Mouse (Mus musculus): ENCODE measurements around the gene Apof. TPM values are rescaled to one million over a fixed set of nuclear protein-coding genes. Genes with fewer than 3 reads are reported as not detected.

The Apof gene
- total RNA-seq, 2 experiments from 2014 or later, result not detected

DNA sequence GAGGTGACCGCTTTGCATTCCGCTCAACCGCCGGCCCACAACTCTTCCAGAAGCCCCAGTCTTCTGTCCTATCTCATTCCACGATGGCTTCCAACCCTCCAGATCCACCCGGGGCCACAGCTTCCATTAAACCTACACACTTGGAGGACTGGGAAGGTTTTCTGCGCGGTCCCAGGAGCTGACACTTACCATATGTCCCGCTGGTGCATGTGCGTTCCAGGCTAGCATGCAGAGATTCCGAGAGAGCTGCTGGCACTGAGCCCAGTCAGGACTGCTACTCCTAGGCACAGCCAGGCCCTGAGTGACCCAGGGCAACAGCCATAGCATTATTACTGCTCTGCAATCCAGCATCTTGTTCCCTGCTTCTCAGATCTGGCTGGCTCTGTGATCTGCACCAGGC lies 29.2 kb downstream of the Apof start:
- DNase-seq (ENCODE audit: low spot score in 2 of 2), result no peak

- DNase-seq (ENCODE audit: low spot score in 2 of 2), result no peak
Observed at GRCm38 (mm10) chr10:128298243-128298642, 29.8 kb downstream of the Apof start.

GRCm38 (mm10) chr10:128298702-128299171 lies 30.3 kb downstream of the Apof start, which contains the start of gene Il23a:
Gene Il23a, minus strand, starts transcription at chr10:128298752.
- DNase-seq (ENCODE audit: low spot score in 2 of 2), result no peak

DNA sequence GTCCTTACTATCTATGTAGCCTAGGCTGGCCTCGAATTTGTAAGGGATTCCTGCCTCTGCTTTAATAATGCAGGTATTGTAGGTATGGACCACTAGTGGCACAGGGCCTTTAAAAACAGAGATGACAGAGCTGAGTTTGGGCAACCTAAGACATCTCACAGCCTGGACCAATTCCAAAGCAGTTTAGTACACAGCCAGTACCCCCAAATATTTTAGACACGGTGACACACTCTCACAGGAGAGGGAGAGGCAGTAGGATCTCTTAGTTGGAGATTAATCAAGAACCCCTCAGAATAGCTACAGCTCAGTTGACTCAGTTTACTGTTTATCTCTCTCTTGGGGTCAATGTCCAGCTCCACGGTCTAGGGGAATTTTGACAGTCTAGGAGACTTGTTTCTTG lies 33.9 kb downstream of the Apof start:
- DNase-seq (ENCODE audit: low spot score in 2 of 2), result no peak

DNA sequence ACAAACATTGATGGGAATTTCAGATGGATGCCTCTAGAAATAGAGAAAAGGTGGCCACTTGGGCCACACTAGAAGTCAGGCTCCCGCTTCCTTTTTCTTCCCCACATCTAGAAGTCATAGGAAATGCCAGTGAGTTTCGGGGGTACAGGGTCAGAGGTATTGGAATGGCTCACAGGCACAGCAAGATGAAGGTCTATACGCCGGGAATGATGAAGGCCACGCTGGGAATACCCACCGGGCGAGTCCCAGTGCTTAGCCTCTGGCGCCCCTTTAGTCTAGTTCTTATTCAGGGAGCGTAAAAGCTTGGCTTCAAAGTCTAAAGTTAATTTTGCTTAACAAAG lies 34.3 kb downstream of the Apof start:
- DNase-seq (ENCODE audit: low spot score in 2 of 2), result no peak

GRCm38 (mm10) chr10:128303126-128304021 lies 34.9 kb downstream of the Apof start, which contains the start of gene Pan2:
Gene Pan2, plus strand, starts transcription at chr10:128303335.
- peak; percentile 99 to 100 for DNase-seq (ENCODE audit: low spot score in 2 of 2)

- no peak for DNase-seq (ENCODE audit: low spot score in 2 of 2)
Observed at GRCm38 (mm10) chr10:128309654-128310053, 41.2 kb downstream of the Apof start.

DNA sequence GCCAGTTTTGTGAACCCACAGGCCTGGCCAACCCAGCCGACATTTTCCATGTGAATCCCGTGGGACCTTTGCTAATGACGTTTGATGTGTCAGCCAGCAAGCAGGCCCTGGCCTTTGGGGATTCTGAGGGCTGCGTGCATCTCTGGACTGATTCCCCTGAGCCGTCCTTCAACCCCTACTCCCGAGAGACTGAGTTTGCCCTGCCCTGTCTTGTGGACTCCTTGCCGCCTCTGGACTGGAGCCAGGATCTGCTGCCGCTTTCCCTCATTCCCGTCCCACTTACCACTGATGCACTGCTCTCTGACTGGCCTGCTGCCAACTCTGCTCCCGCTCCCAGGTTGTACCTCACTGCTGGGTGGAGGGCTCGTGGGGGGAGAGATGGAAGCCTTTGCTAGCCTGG lies 41.7 kb downstream of the Apof start:
- peak in 1 of 2 experiments; percentile 21 for DNase-seq (ENCODE audit: low spot score in 2 of 2)

- no peak for DNase-seq (ENCODE audit: low spot score in 2 of 2)
Observed at GRCm38 (mm10) chr10:128310902-128311301, 42.4 kb downstream of the Apof start.

- no peak for DNase-seq (ENCODE audit: low spot score in 2 of 2)
Observed at GRCm38 (mm10) chr10:128315578-128315977, 47.1 kb downstream of the Apof start.

Other genes starting within 250 kb of the Apof start
- 100 to 1,000 TPM; 337 to 359 TPM for gene Naca, start 233.1 kb upstream of the Apof start, total RNA-seq (2021)
- 100 to 1,000 TPM; 137 to 142 TPM for gene Ptges3, start 209.7 kb upstream of the Apof start, total RNA-seq (2021)
- 1,000 to 10,000 TPM; 1,718 to 1,797 TPM for gene Atp5b, start 185.4 kb upstream of the Apof start, total RNA-seq (2021)
- 10 to 100 TPM; 40.3 to 40.4 TPM for gene Baz2a, start 177.1 kb upstream of the Apof start, total RNA-seq (2021)
- gene Rbms2, start 88.4 kb upstream of the Apof start, total RNA-seq (2021), result 10 to 100 TPM; 14.9 to 15.4 TPM
- 10 to 100 TPM; 33.0 to 39.9 TPM for gene Gls2, start 74.2 kb upstream of the Apof start, total RNA-seq (2021)
- 10 to 100 TPM; 10.4 to 10.8 TPM for gene Spryd4, start 56.9 kb upstream of the Apof start, total RNA-seq (2021)
- not detected for gene Mip, start 42.8 kb upstream of the Apof start, total RNA-seq (2021)
- 1 to 10 TPM; 7.0 to 9.2 TPM for gene Timeless, start 36.6 kb upstream of the Apof start, total RNA-seq (2021)
- not detected for gene Apon, start 14.6 kb upstream of the Apof start, total RNA-seq (2021)
- gene Stat2, start 1.9 kb downstream of the Apof start, total RNA-seq (2021), result 10 to 100 TPM; 28.2 to 29.9 TPM
- gene Il23a, start 30.1 kb downstream of the Apof start, total RNA-seq (2021), result not detected
- 10 to 100 TPM; 12.7 to 15.2 TPM for gene Pan2, start 34.7 kb downstream of the Apof start, total RNA-seq (2021)
- gene Cnpy2, start 53.8 kb downstream of the Apof start, total RNA-seq (2021), result 10 to 100 TPM; 65.8 to 68.7 TPM
- 100 to 1,000 TPM; 222 to 232 TPM for gene Cs, start 69.1 kb downstream of the Apof start, total RNA-seq (2021)
- gene Coq10a, start 100.3 kb downstream of the Apof start, total RNA-seq (2021), result 10 to 100 TPM; 58.5 to 60.4 TPM
- gene Ankrd52, start 108.4 kb downstream of the Apof start, total RNA-seq (2021), result 10 to 100 TPM; 51.0 to 52.2 TPM
- not detected for gene Slc39a5, start 132.6 kb downstream of the Apof start, total RNA-seq (2021)
- 10 to 100 TPM; 81.2 to 85.5 TPM for gene Nabp2, start 142.8 kb downstream of the Apof start, total RNA-seq (2021)
- gene Rnf41, start 143.0 kb downstream of the Apof start, total RNA-seq (2021), result 10 to 100 TPM; 78.9 to 81.5 TPM
- gene Smarcc2, start 190.6 kb downstream of the Apof start, total RNA-seq (2021), result 100 to 1,000 TPM; 265 to 267 TPM
- gene Myl6, start 225.5 kb downstream of the Apof start, total RNA-seq (2021), result 100 to 1,000 TPM; 576 to 616 TPM
- 10 to 100 TPM; 31.5 to 34.9 TPM for gene Myl6b, start 230.0 kb downstream of the Apof start, total RNA-seq (2021)